Mouse (Mus musculus) testis, postnatal 14 days (tissue): Measurements from ENCODE around the gene Capns1.
"Not testable (repeated sequence)": the region's sequence is repeated elsewhere in the genome, so short reads cannot be mapped to it uniquely, and the experiment has no call there.

Experiments
- DNase-seq: peaks from one replicate; pipeline ENCODE4 v3.0.0; 2021; ENCODE audit warnings: low spot score

Gene Capns1

GRCm38 (mm10) chr7:30198481-30198971 is at the start of gene Capns1:
Gene Capns1, minus strand, starts transcription at chr7:30198811.
- DNase-seq: peak; percentile 70

GRCm38 (mm10) chr7:30237374-30237773 is 38.8 kb upstream of the Capns1 start:
- not testable (repeated sequence) for DNase-seq

GRCm38 (mm10) chr7:30235625-30236024 is 37.0 kb upstream of the Capns1 start, which contains the start of gene Ovol3:
Gene Ovol3, minus strand, starts transcription at chr7:30235725.
- no peak for DNase-seq

- no peak for DNase-seq
These were observed 36.5 kb upstream of the Capns1 start for GRCm38 (mm10) chr7:30235091-30235490.

- no peak for DNase-seq
These were observed 35.8 kb upstream of the Capns1 start for GRCm38 (mm10) chr7:30234276-30234858.

GRCm38 (mm10) chr7:30233387-30233786 is 34.8 kb upstream of the Capns1 start:
- DNase-seq: peak; percentile 27

GRCm38 (mm10) chr7:30232631-30233148 is 34.1 kb upstream of the Capns1 start:
- DNase-seq: peak; percentile 61

- peak; percentile 98 for DNase-seq
These were observed 33.3 kb upstream of the Capns1 start, which contains the start of the genes Polr2i and Tbcb for GRCm38 (mm10) chr7:30231669-30232454. Gene Polr2i, plus strand, starts transcription at chr7:30231948. Gene Tbcb, minus strand, starts transcription at chr7:30232272.

- DNase-seq: no peak
These were observed 32.7 kb upstream of the Capns1 start for GRCm38 (mm10) chr7:30231328-30231668.

GRCm38 (mm10) chr7:30224206-30224605 is 25.6 kb upstream of the Capns1 start:
- DNase-seq: no peak

- no peak for DNase-seq
These were observed 23.6 kb upstream of the Capns1 start for GRCm38 (mm10) chr7:30222205-30222604.

GRCm38 (mm10) chr7:30221433-30221832 is 22.8 kb upstream of the Capns1 start:
- DNase-seq: no peak

- DNase-seq: no peak
These were observed 21.4 kb upstream of the Capns1 start for GRCm38 (mm10) chr7:30220008-30220356.

- DNase-seq: peak; percentile 39
These were observed 20.8 kb upstream of the Capns1 start for GRCm38 (mm10) chr7:30219293-30220007.

GRCm38 (mm10) chr7:30217277-30217676 is 18.7 kb upstream of the Capns1 start:
- DNase-seq: no peak

GRCm38 (mm10) chr7:30216723-30217151 is 18.1 kb upstream of the Capns1 start:
- peak; percentile 61 for DNase-seq

- no peak for DNase-seq
These were observed 17.3 kb upstream of the Capns1 start for GRCm38 (mm10) chr7:30215875-30216274.

- peak; percentile 83 for DNase-seq
These were observed 15.3 kb upstream of the Capns1 start for GRCm38 (mm10) chr7:30213881-30214280.

- no peak for DNase-seq
These were observed 12.4 kb upstream of the Capns1 start for GRCm38 (mm10) chr7:30211025-30211424.

- DNase-seq: not testable (repeated sequence)
These were observed 7.8 kb upstream of the Capns1 start for GRCm38 (mm10) chr7:30206364-30206763.

GRCm38 (mm10) chr7:30205383-30205782 is 6.8 kb upstream of the Capns1 start:
- no peak for DNase-seq

GRCm38 (mm10) chr7:30204380-30204779 is 5.8 kb upstream of the Capns1 start:
- peak; percentile 81 for DNase-seq
